Mouse (Mus musculus): Measurements from ENCODE around the gene Sppl3. TPM values are rescaled to one million over a fixed set of nuclear protein-coding genes. Genes with fewer than 3 reads are reported as not detected.

Sppl3 gene
- total and polyA plus RNA-seq, 2 experiments from 2014 or later, result 37.1 to 153 TPM

- Histone ChIP-seq H3K9ac (replicated peaks; ENCODE audit: low read length, poor library complexity, severe bottlenecking) (no peak overlapping the region), H3K4me1 (ENCODE audit: insufficient read depth, low read length) (no peaks in the 10 kb centered on the region), H3K27ac (ENCODE audit: low read depth, low read length) (no peak overlapping the region), H3K27me3 (ENCODE audit: insufficient read depth, low read length) (no peaks in the 10 kb centered on the region), H3K36me3 (ENCODE audit: insufficient read depth, low read length) (peaks cover 7% of the 10 kb centered on the region; the same call in 1 of the 2 replicates), H3K4me3 (ENCODE audit: low read depth, low read length) (no peak overlapping the region), H3K9me3 (ENCODE audit: low read length) (no peaks in the 10 kb centered on the region), H3K4me2 (ENCODE audit: low read depth, low read length, poor library complexity, severe bottlenecking) (no peak overlapping the region)
- TF ChIP-seq CTCF (IDR thresholded peaks at IDR 0.05), result no peak
- DNase-seq (ENCODE audit: low spot score), result no peak
- WGBS, result 79% methylated on average over 4 of the region's 4 CpGs
- ATAC-seq (ENCODE audit: low FRiP score), result no peak
Measured at GRCm38 (mm10) chr5:115074749-115075148, 63.8 kb downstream of the Sppl3 start.

GRCm38 (mm10) chr5:115076144-115076901 is 65.4 kb downstream of the Sppl3 start:
- Histone ChIP-seq H3K27me3 (ENCODE audit: insufficient read depth, low read length) (no peaks in the 10 kb centered on the region), H3K4me2 (ENCODE audit: low read depth, low read length, poor library complexity, severe bottlenecking) (no peak overlapping the region), H3K9ac (replicated peaks; ENCODE audit: low read length, poor library complexity, severe bottlenecking) (no peak overlapping the region), H3K9me3 (ENCODE audit: low read length) (no peaks in the 10 kb centered on the region), H3K4me3 (ENCODE audit: low read depth, low read length) (no peak overlapping the region), H3K4me1 (ENCODE audit: insufficient read depth, low read length) (no peaks in the 10 kb centered on the region), H3K36me3 (ENCODE audit: insufficient read depth, low read length) (peaks cover 7% of the 10 kb centered on the region; the same call in 1 of the 2 replicates), H3K27ac (ENCODE audit: low read depth, low read length) (no peak overlapping the region)
- ATAC-seq (ENCODE audit: low FRiP score) (no peak), DNase-seq (ENCODE audit: low spot score) (peak; percentile 59)
- TF ChIP-seq CTCF (IDR thresholded peaks at IDR 0.05), result peak; percentile 81
- 61% methylated on average over 5 of the region's 5 CpGs for WGBS

- Histone ChIP-seq H3K27me3 (ENCODE audit: insufficient read depth, low read length) (no peaks in the 10 kb centered on the region), H3K9ac (replicated peaks; ENCODE audit: low read length, poor library complexity, severe bottlenecking) (no peak overlapping the region), H3K4me3 (ENCODE audit: low read depth, low read length) (no peak overlapping the region), H3K36me3 (ENCODE audit: insufficient read depth, low read length) (peaks cover 21% of the 10 kb centered on the region), H3K4me2 (ENCODE audit: low read depth, low read length, poor library complexity, severe bottlenecking) (no peak overlapping the region), H3K27ac (ENCODE audit: low read depth, low read length) (no peak overlapping the region), H3K4me1 (ENCODE audit: insufficient read depth, low read length) (no peaks in the 10 kb centered on the region), H3K9me3 (ENCODE audit: low read length) (no peaks in the 10 kb centered on the region)
- ATAC-seq (ENCODE audit: low FRiP score) (no peak), DNase-seq (ENCODE audit: low spot score) (no peak)
- no peak for TF ChIP-seq CTCF (IDR thresholded peaks at IDR 0.05)
- WGBS, result 89% methylated on average over 5 of the region's 5 CpGs
Measured at GRCm38 (mm10) chr5:115081636-115082035, 70.7 kb downstream of the Sppl3 start.

- H3K9me3 ChIP-seq (ENCODE audit: low read length), result no peaks in the 10 kb centered on the region
- TF ChIP-seq CTCF (IDR thresholded peaks at IDR 0.05), result no peak
- H3K4me2 ChIP-seq (ENCODE audit: low read depth, low read length, poor library complexity, severe bottlenecking), result no peak overlapping the region
- H3K27ac ChIP-seq (ENCODE audit: low read depth, low read length), result no peak overlapping the region
- H3K27me3 ChIP-seq (ENCODE audit: insufficient read depth, low read length), result no peaks in the 10 kb centered on the region
- H3K4me3 ChIP-seq (ENCODE audit: low read depth, low read length), result no peak overlapping the region
- H3K36me3 ChIP-seq (ENCODE audit: insufficient read depth, low read length), result peaks cover 32% of the 10 kb centered on the region
- H3K4me1 ChIP-seq (ENCODE audit: insufficient read depth, low read length), result no peaks in the 10 kb centered on the region
- ATAC-seq (ENCODE audit: low FRiP score) (no peak), DNase-seq (ENCODE audit: low spot score) (no peak)
- WGBS, result 90% methylated on average over 6 of the region's 6 CpGs
- H3K9ac ChIP-seq (replicated peaks; ENCODE audit: low read length, poor library complexity, severe bottlenecking), result no peak overlapping the region
Measured at GRCm38 (mm10) chr5:115083492-115083891, 72.6 kb downstream of the Sppl3 start.

- Histone ChIP-seq H3K4me2 (ENCODE audit: low read depth, low read length, poor library complexity, severe bottlenecking) (no peak overlapping the region), H3K27ac (ENCODE audit: low read depth, low read length) (no peak overlapping the region), H3K9me3 (ENCODE audit: low read length) (no peaks in the 10 kb centered on the region), H3K36me3 (ENCODE audit: insufficient read depth, low read length) (peaks cover 48% of the 10 kb centered on the region), H3K9ac (replicated peaks; ENCODE audit: low read length, poor library complexity, severe bottlenecking) (no peak overlapping the region), H3K4me3 (ENCODE audit: low read depth, low read length) (no peak overlapping the region), H3K4me1 (ENCODE audit: insufficient read depth, low read length) (no peaks in the 10 kb centered on the region), H3K27me3 (ENCODE audit: insufficient read depth, low read length) (no peaks in the 10 kb centered on the region)
- no peak for TF ChIP-seq CTCF (IDR thresholded peaks at IDR 0.05)
- DNase-seq (ENCODE audit: low spot score), result no peak
- no peak for ATAC-seq (ENCODE audit: low FRiP score)
- WGBS, result 96% methylated on average over 2 of the region's 2 CpGs
Measured at GRCm38 (mm10) chr5:115085675-115086074, 74.7 kb downstream of the Sppl3 start.

GRCm38 (mm10) chr5:115089592-115090268 is 78.8 kb downstream of the Sppl3 start:
- ATAC-seq (ENCODE audit: low FRiP score) (no peak), DNase-seq (ENCODE audit: low spot score) (no peak)
- H3K27me3 ChIP-seq (ENCODE audit: insufficient read depth, low read length), result no peaks in the 10 kb centered on the region
- no peaks in the 10 kb centered on the region for H3K9me3 ChIP-seq (ENCODE audit: low read length)
- H3K36me3 ChIP-seq (ENCODE audit: insufficient read depth, low read length), result peaks cover 46% of the 10 kb centered on the region
- WGBS, result 96% methylated on average over 5 of the region's 5 CpGs
- TF ChIP-seq CTCF (IDR thresholded peaks at IDR 0.05), result peak; percentile 30; the same call in 1 of the 2 replicates
- no peaks in the 10 kb centered on the region for H3K4me1 ChIP-seq (ENCODE audit: insufficient read depth, low read length)
- no peak overlapping the region for H3K4me3 ChIP-seq (ENCODE audit: low read depth, low read length)
- H3K9ac ChIP-seq (replicated peaks; ENCODE audit: low read length, poor library complexity, severe bottlenecking), result no peak overlapping the region
- no peak overlapping the region for H3K4me2 ChIP-seq (ENCODE audit: low read depth, low read length, poor library complexity, severe bottlenecking)
- no peak overlapping the region for H3K27ac ChIP-seq (ENCODE audit: low read depth, low read length)
